Mouse (Mus musculus): ENCODE data around the gene Rps6kl1.

- no peak for TF ChIP-seq CTCF (IDR thresholded peaks at IDR 0.05; ENCODE audit: low read depth)
- TF ChIP-seq EP300 (IDR thresholded peaks at IDR 0.05; ENCODE audit: low read depth), result no peak
Measured at GRCm38 (mm10) chr12:85164996-85165395, 13.9 kb upstream of the Rps6kl1 start.

Measured in liver, embryonic 14.5 days (tissue).